Mouse (Mus musculus) CH12.LX (cell line): ENCODE measurements around the gene Cggbp1. TPM values are rescaled to one million over a fixed set of nuclear protein-coding genes. Genes with fewer than 3 reads are reported as not detected.

Experiments
- DNase-seq: peaks from one replicate; pipeline ENCODE4 v3.0.0-alpha.2; 2013; ENCODE audit errors: extremely low read depth
- H3K27ac ChIP-seq: 2 replicates; pipeline ENCODE4 v1.5.1; 2012; ENCODE audit warnings: low read depth, mild to moderate bottlenecking, control low read depth, moderate library complexity; ENCODE audit not compliant: insufficient read depth
- H3K27me3 ChIP-seq: replicated peaks from 2 replicates; pipeline ENCODE3; 2012; ENCODE audit warnings: inconsistent platforms
- H3K36me3 ChIP-seq, 2 experiments: replicated peaks in 1 of 2; 2 replicates each; pipeline versions ENCODE3 to v1.6.1; 2012; ENCODE audit warnings: inconsistent platforms in 1 of 2, low read length in 1 of 2, mild to moderate bottlenecking in 1 of 2, mixed read lengths in 1 of 2, moderate library complexity in 1 of 2; ENCODE audit not compliant: control insufficient read depth in 1 of 2, insufficient read depth in 1 of 2
- H3K4me1 ChIP-seq, 2 experiments: 2 replicates each; pipeline ENCODE4 v1.6.1; 2012; ENCODE audit warnings: inconsistent platforms in 1 of 2, moderate library complexity in 1 of 2; ENCODE audit not compliant: insufficient read depth in 2 of 2, control insufficient read depth in 1 of 2
- H3K4me2 ChIP-seq: 2 replicates; pipeline ENCODE4 v1.6.1; 2012; ENCODE audit warnings: low read depth, mild to moderate bottlenecking, control low read depth; ENCODE audit not compliant: poor library complexity, insufficient read depth, severe bottlenecking
- H3K4me3 ChIP-seq, 3 experiments: fragments of 150-350 bp in 1 of 3; sonication (generic) in 1 of 3; replicated peaks in 1 of 3; 2 replicates each; pipeline versions ENCODE3 to v1.5.1; 2011 to 2012; ENCODE audit warnings: low read depth in 2 of 3, low read length in 2 of 3, mild to moderate bottlenecking in 2 of 3, moderate library complexity in 2 of 3, control low read depth in 1 of 3, improper control_type of control experiment in 1 of 3, inconsistent platforms in 1 of 3, mixed read lengths in 1 of 3; ENCODE audit not compliant: poor library complexity in 1 of 3
- H3K79me2 ChIP-seq: replicated peaks from 2 replicates; pipeline ENCODE4 v1.6.1; 2012; ENCODE audit warnings: mild to moderate bottlenecking, moderate library complexity; ENCODE audit not compliant: control insufficient read depth, poor library complexity, insufficient read depth, severe bottlenecking; ENCODE audit errors: extremely low read depth
- H3K9ac ChIP-seq: 2 replicates; pipeline ENCODE4 v1.6.1; 2012; ENCODE audit warnings: low read depth, mild to moderate bottlenecking, control low read depth, moderate library complexity; ENCODE audit not compliant: insufficient read depth
- H3K9me3 ChIP-seq: replicated peaks from 2 replicates; pipeline ENCODE3; 2012; ENCODE audit warnings: low read length, inconsistent platforms, mixed read lengths
- BHLHE40 ChIP-seq: IDR thresholded peaks from 2 replicates; pipeline ENCODE4 v1.6.1; 2011; ENCODE audit warnings: mild to moderate bottlenecking, low read depth, low read length, improper control_type of control experiment
- CHD1 ChIP-seq: IDR thresholded peaks from 2 replicates; pipeline ENCODE4 v1.6.1; 2012; ENCODE audit warnings: low read depth, low read length, improper control_type of control experiment, inconsistent platforms
- CHD2 ChIP-seq: IDR thresholded peaks from 2 replicates; pipeline ENCODE4 v1.6.1; 2011; ENCODE audit warnings: low read length, improper control_type of control experiment
- CTCF ChIP-seq, 2 experiments: IDR thresholded peaks in 1 of 2; conservative IDR thresholded peaks in 1 of 2; 2 replicates each; pipeline ENCODE4 v1.5.1; 2011 to 2012; ENCODE audit warnings: low read depth in 2 of 2, low read length in 2 of 2, improper control_type of control experiment in 1 of 2, inconsistent platforms in 1 of 2, mild to moderate bottlenecking in 1 of 2, moderate library complexity in 1 of 2
- EP300 ChIP-seq: IDR thresholded peaks from 2 replicates; pipeline ENCODE4 v1.6.1; 2011; ENCODE audit warnings: low read length, improper control_type of control experiment
- ETS1 ChIP-seq: conservative IDR thresholded peaks from 2 replicates; pipeline ENCODE4 v1.6.1; 2012; ENCODE audit warnings: low read depth, mild to moderate bottlenecking, inconsistent platforms, low read length, improper control_type of control experiment, moderate library complexity
- GABPA ChIP-seq: IDR thresholded peaks from 2 replicates; pipeline ENCODE4 v1.6.1; 2012; ENCODE audit warnings: low read depth, low read length, improper control_type of control experiment, inconsistent platforms; ENCODE audit not compliant: insufficient replicate concordance
- IRF4 ChIP-seq: IDR thresholded peaks from 2 replicates; pipeline ENCODE4 v1.6.1; 2014; ENCODE audit warnings: low read depth, mild to moderate bottlenecking, inconsistent platforms, low read length, improper control_type of control experiment
- JUN ChIP-seq: IDR thresholded peaks from 2 replicates; pipeline ENCODE4 v1.6.1; 2011; ENCODE audit warnings: low read depth, mild to moderate bottlenecking, low read length, improper control_type of control experiment, moderate library complexity; ENCODE audit not compliant: insufficient read depth
- JUND ChIP-seq: conservative IDR thresholded peaks from 2 replicates; pipeline ENCODE4 v1.6.1; 2011; ENCODE audit warnings: low read depth, low read length, improper control_type of control experiment
- MAZ ChIP-seq: IDR thresholded peaks from 2 replicates; pipeline ENCODE4 v1.6.1; 2012; ENCODE audit warnings: low read depth, mild to moderate bottlenecking, inconsistent platforms, low read length, improper control_type of control experiment, moderate library complexity
- MYC ChIP-seq: IDR thresholded peaks from 2 replicates; pipeline ENCODE4 v1.6.1; 2011; ENCODE audit warnings: low read depth, mild to moderate bottlenecking, improper control_type of control experiment, low read length
- PAX5 ChIP-seq: IDR thresholded peaks from 2 replicates; pipeline ENCODE4 v1.6.1; 2012; ENCODE audit warnings: low read length, inconsistent platforms, mixed read lengths
- POLR2A ChIP-seq: IDR thresholded peaks from 2 replicates; pipeline ENCODE4 v1.6.1; 2011; ENCODE audit warnings: low read depth, mild to moderate bottlenecking, improper control_type of control experiment, low read length
- POLR2AphosphoS2 ChIP-seq: IDR thresholded peaks from 2 replicates; pipeline ENCODE4 v1.6.1; 2011; ENCODE audit warnings: low read depth, low read length, improper control_type of control experiment
- RAD21 ChIP-seq: IDR thresholded peaks from 2 replicates; pipeline ENCODE4 v1.6.1; 2011; ENCODE audit warnings: low read depth, mild to moderate bottlenecking, low read length, improper control_type of control experiment, moderate library complexity
- SMC3 ChIP-seq: IDR thresholded peaks from 2 replicates; pipeline ENCODE4 v1.6.1; 2011; ENCODE audit warnings: low read depth, low read length, improper control_type of control experiment
- TBP ChIP-seq: conservative IDR thresholded peaks from 2 replicates; pipeline ENCODE4 v1.6.1; 2011; ENCODE audit warnings: low read depth, low read length, improper control_type of control experiment
- TCF12 ChIP-seq: IDR thresholded peaks from 2 replicates; pipeline ENCODE4 v1.6.1; 2014; ENCODE audit warnings: low read depth, mild to moderate bottlenecking, inconsistent platforms, low read length, improper control_type of control experiment
- UBTF ChIP-seq: IDR thresholded peaks from 2 replicates; pipeline ENCODE4 v1.6.1; 2012; ENCODE audit warnings: low read depth, mild to moderate bottlenecking, inconsistent platforms, low read length, improper control_type of control experiment, moderate library complexity
- USF2 ChIP-seq: conservative IDR thresholded peaks from 2 replicates; pipeline ENCODE4 v1.6.1; 2011; ENCODE audit warnings: low read depth, low read length, improper control_type of control experiment
- ZC3H11A ChIP-seq: IDR thresholded peaks from 2 replicates; pipeline ENCODE4 v1.6.1; 2012; ENCODE audit warnings: low read depth, mild to moderate bottlenecking, inconsistent platforms, low read length, improper control_type of control experiment
- ZNF384 ChIP-seq: IDR thresholded peaks from 2 replicates; pipeline ENCODE4 v1.6.1; 2012; ENCODE audit warnings: low read depth, low read length, improper control_type of control experiment, inconsistent platforms
- dilution Hi-C: fragments of 300-500 bp; cut with MboI; formaldehyde crosslinking; loops from 2 replicates; pipeline ENCODE4 v1.14.3; 2020; ENCODE audit warnings: low sequenced_read_pairs; ENCODE audit not compliant: extremely low pct_unique_long_range_greater_than_20kb, extremely low pct_ligation_motif_present
- in situ Hi-C: fragments of 300-500 bp; cut with MboI; formaldehyde crosslinking; loops from 3 replicates; pipeline ENCODE4 v1.14.3; 2019; ENCODE audit warnings: low sequenced_read_pairs, low pct_ligation_motif_present, low pct_unique_long_range_greater_than_20kb, mixed read lengths
- polyA plus RNA-seq: library from polyadenylated mRNA; unstranded; fragments of >175 nt; gene quantifications from 2 replicates; pipeline ENCODE4 v1.2.1, GENCODE M21; 2012; ENCODE audit warnings: low read depth; ENCODE audit not compliant: insufficient read length
- total RNA-seq, 2 experiments: library from RNA; depleted of rRNA; stranded (reverse); fragments of 300-350 nt in 1 of 2; fragments of >200 nt in 1 of 2; gene quantifications; 2 replicates each; pipeline ENCODE4 v1.2.3; 2012 to 2014

Cggbp1 gene
- total and polyA plus RNA-seq, 3 experiments = 38.5 to 86.5 (median 71.1) TPM

GRCm38 (mm10) chr16:64899084-64899483 is 47.3 kb downstream of the Cggbp1 start:
- Histone ChIP-seq H3K79me2 (no peaks in the 10 kb centered on the region), H3K9me3 (no peaks in the 10 kb centered on the region), H3K4me1 (no peaks in the 10 kb centered on the region), H3K9ac (no peak overlapping the region), H3K36me3 (no peaks in the 10 kb centered on the region), H3K4me2 (no peak overlapping the region), H3K27me3 (no peaks in the 10 kb centered on the region), H3K4me3 (no peak overlapping the region), H3K27ac (no peak overlapping the region)
- peak; percentile 64 for DNase-seq
- TF ChIP-seq GABPA (no peak), JUND (no peak), RAD21 (peak; percentile 66), SMC3 (peak; percentile 73), POLR2A (no peak), ZNF384 (no peak), CHD1 (no peak), MAZ (no peak), ZC3H11A (peak; percentile 4; the same call in 1 of the 2 replicates), POLR2AphosphoS2 (no peak), JUN (no peak), MYC (no peak), PAX5 (no peak), BHLHE40 (no peak), UBTF (no peak), EP300 (no peak), CHD2 (no peak), ETS1 (no peak), TBP (no peak), CTCF (conservative IDR thresholded peaks at IDR 0.05 in 1 of 2, IDR thresholded peaks at IDR 0.05 in 1 of 2; ENCODE audit: low read depth in 2 of 2, low read length in 2 of 2) (peak in 1 of 2 experiments; percentile 71; a peak in 3 of 4 replicates), USF2 (no peak), TCF12 (no peak), IRF4 (peak; percentile 26; the same call in 1 of the 2 replicates)
- dilution Hi-C loops = no loop called here
- in situ Hi-C loops = no loop called here

DNA sequence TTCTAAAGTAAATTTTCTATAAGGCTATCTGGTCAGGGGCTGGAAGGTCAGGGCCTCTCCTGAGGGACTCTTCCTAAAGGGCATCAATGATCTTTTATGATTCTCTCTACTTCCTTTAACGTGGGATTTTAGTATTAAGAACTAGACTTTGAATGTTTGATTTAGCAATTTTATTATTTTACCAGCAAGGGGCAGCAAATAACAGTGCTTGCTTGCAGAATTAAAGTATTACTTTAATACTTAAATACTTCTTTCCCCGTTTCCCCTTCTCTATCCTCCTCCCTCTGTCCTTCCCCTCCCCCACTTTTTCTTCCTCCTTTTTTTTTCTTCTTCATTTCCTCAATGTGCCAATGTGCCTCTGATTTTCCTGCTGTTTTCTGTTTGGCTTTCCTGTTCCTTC is 51.5 kb downstream of the Cggbp1 start:
- TF ChIP-seq MAZ (no peak), TCF12 (no peak), RAD21 (peak; percentile 34), CTCF (conservative IDR thresholded peaks at IDR 0.05 in 1 of 2, IDR thresholded peaks at IDR 0.05 in 1 of 2; ENCODE audit: low read depth in 2 of 2, low read length in 2 of 2) (peak in 1 of 2 experiments; percentile 20; a peak in 1 of 4 replicates)
- TF ChIP-seq, all 38 proteins: peak for 2
- DNase-seq = no peak
- Histone ChIP-seq H3K9me3 (no peaks in the 10 kb centered on the region), H3K79me2 (no peaks in the 10 kb centered on the region), H3K4me1 (no peaks in the 10 kb centered on the region), H3K4me3 (no peak overlapping the region), H3K27ac (no peak overlapping the region), H3K9ac (no peak overlapping the region), H3K27me3 (no peaks in the 10 kb centered on the region), H3K4me2 (no peak overlapping the region), H3K36me3 (no peaks in the 10 kb centered on the region)
- dilution Hi-C loops = no loop called here
- in situ Hi-C loops = loop anchor here (25.0 kb wide), 2 partner anchors 209 to 584 kb away; partner anchors contain the start of gene Htr1f
